Mouse (Mus musculus): ENCODE data around the gene Zdhhc9. TPM values are rescaled to one million over a fixed set of nuclear protein-coding genes. Genes with fewer than 3 reads are reported as not detected.

Gene Zdhhc9
- total and polyA plus RNA-seq, 3 experiments: 3.5 to 13.9 (median 4.5) TPM

DNA sequence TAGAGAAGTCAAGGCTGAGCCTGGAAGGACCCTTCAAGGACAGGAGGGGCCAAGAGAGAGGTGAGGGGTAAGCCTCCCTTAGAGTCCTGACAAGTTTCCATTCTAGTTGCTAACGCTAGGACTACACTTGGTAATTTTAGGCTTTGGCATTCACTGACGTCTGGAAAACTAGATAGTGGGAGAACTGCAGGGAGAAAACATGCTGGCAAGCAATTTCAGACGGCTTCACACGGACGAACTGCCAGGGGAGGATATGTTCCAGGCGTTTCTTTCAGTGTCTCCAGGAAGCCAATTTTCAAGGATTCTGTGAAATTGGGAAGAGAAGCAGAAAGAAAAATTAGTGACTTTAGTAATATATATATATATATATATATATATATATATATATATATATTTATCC is 26.8 kb downstream of the Zdhhc9 start:
- no peak for TF ChIP-seq USF1 (IDR thresholded peaks at IDR 0.05; ENCODE audit: low read depth, low read length)
- no peak for TF ChIP-seq MYC (IDR thresholded peaks at IDR 0.05; ENCODE audit: low read depth, low read length)
- no peak for TF ChIP-seq MAX (IDR thresholded peaks at IDR 0.05; ENCODE audit: low read length)
- no peak for TF ChIP-seq MXI1 (IDR thresholded peaks at IDR 0.05; ENCODE audit: low read depth, low read length)
- no peak for TF ChIP-seq TCF12 (IDR thresholded peaks at IDR 0.05; ENCODE audit: low read depth, low read length)
- no peak for TF ChIP-seq ZNF384 (IDR thresholded peaks at IDR 0.05; ENCODE audit: low read depth, low read length)
- TF ChIP-seq ELF1 (IDR thresholded peaks at IDR 0.05; ENCODE audit: low read depth, low read length): no peak
- no peak for TF ChIP-seq USF2 (conservative IDR thresholded peaks at IDR 0.05; ENCODE audit: low read depth, low read length)
- TF ChIP-seq RAD21 (IDR thresholded peaks at IDR 0.05; ENCODE audit: low read depth, low read length): no peak
- H3K4me3 ChIP-seq (replicated peaks in 1 of 3; ENCODE audit: low read depth in 2 of 3, low read length in 2 of 3, poor library complexity in 1 of 3): no peak overlapping the region
- no peak overlapping the region for H3K9ac ChIP-seq (ENCODE audit: insufficient read depth, low read depth)
- DNase-seq (ENCODE audit: extremely low read depth): no peak
- no peaks in the 10 kb centered on the region for H3K4me1 ChIP-seq (ENCODE audit: control insufficient read depth in 1 of 2, insufficient read depth in 2 of 2)
- no peak overlapping the region for H3K27ac ChIP-seq (ENCODE audit: insufficient read depth, low read depth)
- peaks cover 13 to 41% of the 10 kb centered on the region in 2 experiments for H3K36me3 ChIP-seq (replicated peaks in 1 of 2; ENCODE audit: control insufficient read depth in 1 of 2, insufficient read depth in 1 of 2, low read length in 1 of 2)
- H3K9me3 ChIP-seq (replicated peaks; ENCODE audit: low read length): no peaks in the 10 kb centered on the region
- H3K79me2 ChIP-seq (replicated peaks; ENCODE audit: control insufficient read depth, extremely low read depth, insufficient read depth, poor library complexity, severe bottlenecking): no peaks in the 10 kb centered on the region
- no peaks in the 10 kb centered on the region for H3K27me3 ChIP-seq (replicated peaks)
- dilution Hi-C loops (cut with MboI; ENCODE audit: extremely low pct_ligation_motif_present, extremely low pct_unique_long_range_greater_than_20kb, low sequenced_read_pairs): no loop called here
- no peak overlapping the region for H3K4me2 ChIP-seq (ENCODE audit: insufficient read depth, low read depth, poor library complexity, severe bottlenecking)
- in situ Hi-C loops (cut with MboI; ENCODE audit: low pct_ligation_motif_present, low pct_unique_long_range_greater_than_20kb, low sequenced_read_pairs): no loop called here

DNA sequence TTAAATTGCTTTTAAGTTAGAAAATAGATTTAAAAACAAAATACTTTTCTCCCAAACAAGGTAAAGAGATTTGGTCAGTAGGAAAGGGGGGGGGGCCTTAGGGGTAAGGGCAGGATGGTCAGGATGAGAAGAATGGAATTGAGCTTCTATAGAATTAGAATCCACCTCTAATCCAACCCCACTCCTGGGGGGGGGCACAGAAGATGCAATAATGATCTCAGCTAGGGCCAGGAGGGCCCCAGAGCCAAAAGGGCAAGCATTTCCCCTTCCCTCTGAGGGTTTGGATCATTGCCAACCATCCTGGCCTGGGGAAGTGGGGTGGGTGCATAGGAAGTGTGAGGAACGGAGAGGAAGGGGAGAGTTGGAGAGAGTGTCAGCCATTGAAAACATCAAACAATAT is 38.3 kb downstream of the Zdhhc9 start:
- no peak overlapping the region for H3K27ac ChIP-seq (ENCODE audit: insufficient read depth, low read depth)
- H3K79me2 ChIP-seq (replicated peaks; ENCODE audit: control insufficient read depth, extremely low read depth, insufficient read depth, poor library complexity, severe bottlenecking): no peaks in the 10 kb centered on the region
- DNase-seq (ENCODE audit: extremely low read depth): no peak
- H3K27me3 ChIP-seq (replicated peaks): no peaks in the 10 kb centered on the region
- in situ Hi-C loops (cut with MboI; ENCODE audit: low pct_ligation_motif_present, low pct_unique_long_range_greater_than_20kb, low sequenced_read_pairs) (no loop called here), dilution Hi-C loops (cut with MboI; ENCODE audit: extremely low pct_ligation_motif_present, extremely low pct_unique_long_range_greater_than_20kb, low sequenced_read_pairs) (no loop called here)
- H3K36me3 ChIP-seq (replicated peaks in 1 of 2; ENCODE audit: control insufficient read depth in 1 of 2, insufficient read depth in 1 of 2, low read length in 1 of 2): peaks cover 8 to 20% of the 10 kb centered on the region in 2 experiments
- no peak overlapping the region for H3K4me3 ChIP-seq (replicated peaks in 1 of 3; ENCODE audit: low read depth in 2 of 3, low read length in 2 of 3, poor library complexity in 1 of 3)
- peaks cover 2 to 4% of the 10 kb centered on the region in 2 experiments for H3K4me1 ChIP-seq (ENCODE audit: control insufficient read depth in 1 of 2, insufficient read depth in 2 of 2)
- H3K9ac ChIP-seq (ENCODE audit: insufficient read depth, low read depth): no peak overlapping the region
- H3K4me2 ChIP-seq (ENCODE audit: insufficient read depth, low read depth, poor library complexity, severe bottlenecking): no peak overlapping the region
- no peaks in the 10 kb centered on the region for H3K9me3 ChIP-seq (replicated peaks; ENCODE audit: low read length)
- no peak for TF ChIP-seq E2F4 (IDR thresholded peaks at IDR 0.05; ENCODE audit: insufficient replicate concordance, low read depth, low read length)
- TF ChIP-seq SMC3 (IDR thresholded peaks at IDR 0.05; ENCODE audit: low read depth, low read length): no peak
- TF ChIP-seq EP300 (IDR thresholded peaks at IDR 0.05; ENCODE audit: low read length): no peak
- TF ChIP-seq ZNF384 (IDR thresholded peaks at IDR 0.05; ENCODE audit: low read depth, low read length): no peak
- no peak for TF ChIP-seq IRF4 (IDR thresholded peaks at IDR 0.05; ENCODE audit: low read depth, low read length)
- TF ChIP-seq NRF1 (IDR thresholded peaks at IDR 0.05; ENCODE audit: low read depth, low read length): no peak
- no peak for TF ChIP-seq SIN3A (IDR thresholded peaks at IDR 0.05; ENCODE audit: low read length)
- no peak for TF ChIP-seq TBP (conservative IDR thresholded peaks at IDR 0.05; ENCODE audit: low read depth, low read length)
- no peak for TF ChIP-seq RAD21 (IDR thresholded peaks at IDR 0.05; ENCODE audit: low read depth, low read length)

Data from CH12.LX (cell line).